Mouse (Mus musculus) cerebellum, adult 2 months (tissue): ENCODE data around the gene Zxdc.

Experiments
- CTCF ChIP-seq: fragments of 200-500 bp; IDR thresholded peaks from 2 replicates; pipeline ENCODE4 v1.5.1; 2011; ENCODE audit warnings: low read depth, mild to moderate bottlenecking, control low read depth, low read length, moderate library complexity, borderline replicate concordance; ENCODE audit not compliant: insufficient read depth
- POLR2A ChIP-seq: fragments of 200-500 bp; IDR thresholded peaks from 2 replicates; pipeline ENCODE4 v1.6.1; 2011; ENCODE audit warnings: low read length, control low read depth, borderline replicate concordance; ENCODE audit not compliant: insufficient read depth

DNA sequence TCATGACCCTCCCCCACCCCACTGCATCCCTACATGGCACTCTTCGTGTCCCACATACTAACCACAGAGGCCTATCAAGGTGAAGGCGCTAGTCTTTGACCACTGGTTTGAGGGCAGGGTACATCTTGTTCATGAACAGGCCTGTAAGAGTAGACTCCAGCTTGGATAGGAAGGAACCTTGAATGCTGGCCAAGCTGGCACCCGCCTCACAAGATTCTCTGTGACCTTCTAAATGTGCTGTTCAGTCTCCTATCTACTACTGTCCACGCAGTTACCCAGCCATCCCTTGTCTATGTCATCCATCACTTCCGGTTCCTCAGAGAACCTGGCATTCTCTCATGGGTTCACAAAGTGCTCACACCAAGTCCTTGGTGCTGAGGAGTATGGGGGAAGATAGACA is 6.0 kb upstream of the Zxdc start:
- TF ChIP-seq CTCF = no peak
- TF ChIP-seq POLR2A = no peak
